Mouse (Mus musculus) yolk sac, embryonic 10.5 days (tissue): ENCODE measurements at regions not wholly inside any gene's neighbourhood (a gene's known extent, or its start where the extent isn't known, plus 50 kb on each side); places are given as distances from the start of the nearest gene placed in this dataset.
"Not testable (repeated sequence)": the region's sequence is repeated elsewhere in the genome, so short reads cannot be mapped to it uniquely, and the experiment has no call there.

Experiments used
- DNase-seq: peaks from one replicate; pipeline ENCODE4 v3.0.0-alpha.2; 2017; ENCODE audit warnings: low spot score

GRCm38 (mm10) chr6:133420929-133421328 lies 128.9 kb downstream of the 5530400C23Rik start:
- DNase-seq, result peak; percentile 17

DNA sequence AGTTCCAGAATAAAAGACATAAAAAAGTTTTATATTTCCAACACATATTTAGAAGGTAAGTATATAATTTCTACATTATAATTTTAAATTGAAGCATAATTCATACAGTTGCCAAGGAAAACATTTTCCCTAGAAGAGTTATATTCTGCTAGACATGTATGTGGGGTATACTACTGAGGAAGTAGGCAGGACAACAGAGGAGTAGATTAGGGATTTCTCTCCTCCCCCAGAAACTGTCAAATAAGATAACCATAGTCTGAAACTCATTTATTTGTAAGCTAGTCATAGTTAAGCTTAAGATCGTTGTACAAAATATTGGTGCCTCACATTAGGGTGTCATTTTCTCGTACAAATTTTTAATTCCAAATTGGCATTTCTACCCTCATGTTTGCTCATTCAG lies 139.7 kb downstream of the 5530400C23Rik start:
- DNase-seq, result no peak

DNA sequence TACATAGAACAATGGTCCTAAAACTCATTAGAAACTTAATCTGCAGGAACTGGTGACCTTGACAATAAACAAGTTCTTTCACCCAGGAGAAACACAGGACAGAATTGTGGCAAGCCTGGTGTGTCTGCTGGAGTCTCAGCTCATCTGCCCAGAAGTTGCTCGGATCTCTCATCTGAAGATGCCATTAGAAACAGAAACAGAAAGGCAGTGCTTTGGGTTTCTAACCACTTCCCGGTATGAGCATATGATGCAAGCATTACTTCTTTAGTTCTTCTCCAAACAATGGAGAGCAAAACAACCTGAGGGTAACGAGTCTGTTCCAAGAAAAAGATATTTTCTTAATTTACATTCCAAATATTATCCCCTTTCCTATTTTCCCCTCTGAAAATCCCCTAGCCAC lies 150.8 kb downstream of the 5530400C23Rik start:
- DNase-seq, result not testable (repeated sequence)
